Mouse (Mus musculus) cerebellum, postnatal 14 days (tissue): ENCODE results near the gene Cbl.
A peak's percentile ranks its signal among the peaks of the same experiment; 100 is the strongest.

Source experiments
- DNase-seq, 2 experiments: peaks; one replicate each; pipeline ENCODE4 v3.0.0; 2021; ENCODE audit warnings: mixed read lengths in 2 of 2

Cbl gene

GRCm38 (mm10) chr9:44178811-44179210 lies 55.0 kb downstream of the Cbl start:
- no peak for DNase-seq

- peak; percentile 32 to 61 for DNase-seq
Observed at GRCm38 (mm10) chr9:44178389-44178788, 55.5 kb downstream of the Cbl start.

GRCm38 (mm10) chr9:44177405-44177804 lies 56.4 kb downstream of the Cbl start:
- DNase-seq = no peak

GRCm38 (mm10) chr9:44175957-44176356 lies 57.9 kb downstream of the Cbl start:
- DNase-seq = no peak

- no peak for DNase-seq
Observed at GRCm38 (mm10) chr9:44175556-44175955, 58.3 kb downstream of the Cbl start.

GRCm38 (mm10) chr9:44170691-44171151 lies 63.1 kb downstream of the Cbl start:
- no peak for DNase-seq

GRCm38 (mm10) chr9:44168931-44169330 lies 64.9 kb downstream of the Cbl start:
- no peak for DNase-seq

- DNase-seq = no peak
Observed at GRCm38 (mm10) chr9:44159886-44160285, 74.0 kb downstream of the Cbl start.

GRCm38 (mm10) chr9:44147290-44147689 lies 86.6 kb downstream of the Cbl start:
- peak in 1 of 2 experiments; percentile 31 for DNase-seq

- peak; percentile 73 to 82 for DNase-seq
Observed at GRCm38 (mm10) chr9:44144718-44145060, 89.2 kb downstream of the Cbl start.

GRCm38 (mm10) chr9:44144023-44144717 lies 89.7 kb downstream of the Cbl start:
- peak; percentile 24 to 63 for DNase-seq

- DNase-seq = peak in 1 of 2 experiments; percentile 19
Observed at GRCm38 (mm10) chr9:44143421-44143820, 90.4 kb downstream of the Cbl start.

- peak in 1 of 2 experiments; percentile 13 for DNase-seq
Observed at GRCm38 (mm10) chr9:44141951-44142350, 91.9 kb downstream of the Cbl start.

- DNase-seq = no peak
Observed at GRCm38 (mm10) chr9:44137846-44138245, 96.0 kb downstream of the Cbl start.

GRCm38 (mm10) chr9:44135731-44136411 lies 98.0 kb downstream of the Cbl start:
- DNase-seq = peak; percentile 57

- DNase-seq = peak; percentile 75 to 77
Observed at GRCm38 (mm10) chr9:44134851-44135730, 98.8 kb downstream of the Cbl start.

- DNase-seq = peak; percentile 90 to 92
Observed at GRCm38 (mm10) chr9:44134101-44134850, 99.6 kb downstream of the Cbl start, which contains the start of gene Mcam. Gene Mcam, plus strand, starts transcription at chr9:44134469.

GRCm38 (mm10) chr9:44133287-44133686 lies 100.6 kb downstream of the Cbl start:
- no peak for DNase-seq

GRCm38 (mm10) chr9:44132200-44132599 lies 101.6 kb downstream of the Cbl start:
- DNase-seq = no peak

GRCm38 (mm10) chr9:44131276-44131590 lies 102.6 kb downstream of the Cbl start:
- DNase-seq = no peak

GRCm38 (mm10) chr9:44130581-44131275 lies 103.1 kb downstream of the Cbl start:
- DNase-seq = peak in 1 of 2 experiments; percentile 18

- DNase-seq = peak in 1 of 2 experiments; percentile 29
Observed at GRCm38 (mm10) chr9:44130034-44130433, 103.8 kb downstream of the Cbl start.
